Mouse (Mus musculus) hindbrain, embryonic 14.5 days (tissue): ENCODE measurements around the gene Nde1. TPM values are rescaled to one million over a fixed set of nuclear protein-coding genes. Genes with fewer than 3 reads are reported as not detected.

Source experiments
- ATAC-seq: fragments of 200-750 bp; cut with Nextera tagmentation; 2 replicates; pipeline ENCODE4 v1.8.0; 2017; ENCODE audit warnings: moderate number of reproducible peaks, mild to moderate bottlenecking, moderate TSS enrichment, moderate library complexity; ENCODE audit not compliant: low FRiP score
- DNase-seq: peaks from one replicate; pipeline ENCODE4 v3.0.0-alpha.2; 2015; ENCODE audit warnings: low spot score
- H3K27ac ChIP-seq: fragments of 300-500 bp; sonication (generic); 2 replicates; pipeline ENCODE4 v1.5.1; 2014; ENCODE audit warnings: mild to moderate bottlenecking, moderate library complexity
- H3K27me3 ChIP-seq: fragments of 300-500 bp; sonication (generic); 2 replicates; pipeline ENCODE4 v1.6.1; 2014; ENCODE audit warnings: mild to moderate bottlenecking, low read length, mixed read lengths; ENCODE audit not compliant: control insufficient read depth, insufficient read depth
- H3K36me3 ChIP-seq: fragments of 300-500 bp; sonication (generic); replicated peaks from 2 replicates; pipeline ENCODE4 v1.6.1; 2014; ENCODE audit not compliant: control insufficient read depth, insufficient read depth
- H3K4me1 ChIP-seq: fragments of 300-500 bp; sonication (generic); replicated peaks from 2 replicates; pipeline ENCODE4 v1.6.1; 2014; ENCODE audit warnings: antibody characterized with exemption, low read length, mixed read lengths; ENCODE audit not compliant: control insufficient read depth, insufficient read depth
- H3K4me2 ChIP-seq: fragments of 300-500 bp; sonication (generic); replicated peaks from 2 replicates; pipeline ENCODE4 v1.6.1; 2014; ENCODE audit warnings: mild to moderate bottlenecking, moderate library complexity
- H3K4me3 ChIP-seq: fragments of 300-500 bp; sonication (generic); replicated peaks from 2 replicates; pipeline ENCODE4 v1.5.1; 2014; ENCODE audit warnings: mild to moderate bottlenecking, low read length
- H3K9ac ChIP-seq: fragments of 300-500 bp; sonication (generic); 2 replicates; pipeline ENCODE4 v1.6.1; 2014
- H3K9me3 ChIP-seq: fragments of 300-500 bp; sonication (generic); 2 replicates; pipeline ENCODE4 v1.6.1; 2016; ENCODE audit warnings: low read length; ENCODE audit not compliant: control insufficient read depth
- WGBS: fragments of 180-500 bp; shearing (Covaris S2); extraction: QIAGEN DNeasy Blood & Tissue Kit; methylation state at CpG from one replicate; pipeline ENCODE4 v1.1.7; 2014; 5-methylcytosine and 5-hydroxymethylcytosine counted together
- polyA plus RNA-seq: library from polyadenylated mRNA; unstranded; fragments of >200 nt; fragmentation: Nextera tagmentation; extraction: Ambion mirVana; gene quantifications from 2 replicates; pipeline ENCODE4 v1.2.1, GENCODE M21; 2014

Gene Nde1
- polyA plus RNA-seq, result 22.7 and 28.4 TPM in 2 replicates

DNA sequence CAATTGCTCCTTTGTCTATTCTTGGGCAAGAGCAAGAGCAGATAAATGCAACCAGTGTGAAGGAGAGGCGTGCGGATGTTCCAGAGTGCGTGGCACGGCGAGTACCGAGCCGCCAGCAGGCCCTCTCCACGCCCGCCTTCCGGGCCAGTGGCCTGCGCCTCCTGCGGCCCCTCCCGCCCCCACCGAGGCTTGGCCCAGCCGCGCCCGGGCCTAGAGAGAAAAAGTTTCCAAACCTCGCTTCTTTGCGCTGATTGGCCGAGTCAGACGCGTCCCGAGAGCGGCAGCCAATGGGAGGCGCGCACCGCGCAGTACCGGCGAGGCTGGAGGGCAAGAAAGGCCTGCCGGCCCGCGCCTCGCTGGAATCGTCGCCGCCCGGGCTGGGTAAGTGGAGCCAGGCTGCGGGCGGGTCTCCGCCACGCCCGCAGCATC is at the start of gene Nde1, which contains the start of gene Marf1:
Gene Nde1 (plus strand): TSS at position 288 of the 429 bp plus-strand sequence.
Gene Marf1 (minus strand): TSS at position 364 of the 429 bp plus-strand sequence.
- Histone ChIP-seq H3K4me2 (peak within 1 kb of the TSS; percentile 87), H3K9me3 (no peaks in the 10 kb centered on the region), H3K27me3 (no peaks in the 10 kb centered on the region), H3K36me3 (no peaks in the 10 kb centered on the region), H3K9ac (peak within 1 kb of the TSS; percentile 66), H3K4me3 (peak within 1 kb of the TSS; percentile 66), H3K27ac (peak within 1 kb of the TSS; percentile 12; the same call in 1 of the 2 replicates), H3K4me1 (peaks cover 11% of the 10 kb centered on the region)
- WGBS, result under 1% methylated on average over 43 of the region's 43 CpGs
- peak; percentile 72 for ATAC-seq
- peak; percentile 81 for DNase-seq

DNA sequence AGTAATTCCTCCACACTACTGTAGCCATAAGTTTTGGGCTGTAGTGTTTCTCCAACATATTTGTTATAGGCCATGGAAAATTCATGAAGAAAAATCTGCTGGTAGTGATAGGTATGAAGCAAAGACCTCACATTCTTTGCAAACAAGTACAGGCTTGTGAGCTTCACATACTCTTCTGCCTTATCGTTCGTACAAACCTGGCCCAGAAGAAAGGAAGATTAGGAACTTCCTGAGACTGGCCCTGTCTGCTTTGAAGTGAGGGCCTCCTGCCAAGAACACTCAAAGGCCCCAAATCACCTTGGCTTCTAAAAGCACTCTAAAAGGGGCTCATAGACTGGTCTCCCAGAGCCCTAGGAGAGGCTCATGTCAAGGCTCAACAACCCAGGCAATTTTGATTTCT is 45.8 kb upstream of the Nde1 start:
- ATAC-seq, result no peak
- 86% methylated on average over 2 of the region's 2 CpGs for WGBS
- H3K4me3 ChIP-seq, result no peak overlapping the region
- no peaks in the 10 kb centered on the region for H3K27me3 ChIP-seq
- peaks cover 83% of the 10 kb centered on the region for H3K36me3 ChIP-seq
- DNase-seq, result no peak
- no peaks in the 10 kb centered on the region for H3K4me1 ChIP-seq
- no peak overlapping the region for H3K4me2 ChIP-seq
- no peaks in the 10 kb centered on the region for H3K9me3 ChIP-seq
- no peak overlapping the region for H3K27ac ChIP-seq
- no peak overlapping the region for H3K9ac ChIP-seq

DNA sequence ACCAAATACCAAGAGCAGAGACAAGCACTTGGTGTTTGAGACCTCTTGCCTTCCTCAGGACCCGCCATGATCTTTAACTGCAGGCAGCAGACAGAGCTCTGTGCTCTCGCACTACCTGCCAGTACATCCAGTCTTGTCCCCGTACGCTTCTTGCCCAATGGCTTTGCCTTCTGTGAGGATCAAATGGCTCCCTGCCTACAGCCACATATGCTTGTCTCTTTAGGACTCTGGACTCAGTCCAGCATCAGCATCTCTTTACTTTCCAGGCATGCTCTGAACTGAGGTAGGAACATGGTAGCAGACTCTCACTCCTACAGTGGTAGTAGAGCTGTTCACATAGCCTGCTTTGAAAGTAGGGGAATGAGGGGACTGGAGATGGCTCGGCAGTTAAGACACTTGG is 42.1 kb upstream of the Nde1 start:
- Histone ChIP-seq H3K9ac (no peak overlapping the region), H3K4me2 (no peak overlapping the region), H3K4me3 (no peak overlapping the region), H3K27ac (no peak overlapping the region), H3K27me3 (no peaks in the 10 kb centered on the region), H3K9me3 (no peaks in the 10 kb centered on the region), H3K4me1 (no peaks in the 10 kb centered on the region), H3K36me3 (peaks cover 89% of the 10 kb centered on the region)
- ATAC-seq (no peak), DNase-seq (no peak)
- 97% methylated on average over 5 of the region's 5 CpGs for WGBS

DNA sequence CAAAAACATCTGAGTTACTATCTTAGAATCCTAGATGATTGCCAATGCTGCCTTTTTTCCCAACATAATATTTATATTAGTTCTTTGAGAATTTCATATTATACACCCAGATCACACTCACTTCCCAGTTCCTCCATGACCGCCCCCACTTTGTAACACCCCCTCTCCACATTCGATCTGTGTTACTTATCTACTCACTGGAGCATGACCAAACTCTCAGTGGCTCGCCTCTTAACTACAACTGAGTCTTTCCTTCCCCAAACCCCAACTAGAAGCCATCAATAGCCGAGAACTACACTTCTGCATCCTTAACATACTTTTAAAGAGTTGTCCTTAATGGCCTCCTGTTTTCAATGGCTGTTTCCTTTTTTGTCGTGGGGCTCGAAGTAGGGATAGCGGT is 41.5 kb upstream of the Nde1 start:
- Histone ChIP-seq H3K9ac (no peak overlapping the region), H3K4me2 (no peak overlapping the region), H3K4me1 (no peaks in the 10 kb centered on the region), H3K9me3 (no peaks in the 10 kb centered on the region), H3K27ac (no peak overlapping the region), H3K27me3 (no peaks in the 10 kb centered on the region), H3K36me3 (peaks cover 93% of the 10 kb centered on the region), H3K4me3 (no peak overlapping the region)
- DNase-seq (no peak), ATAC-seq (no peak)
- WGBS, result 97% methylated on average over 7 of the region's 7 CpGs

DNA sequence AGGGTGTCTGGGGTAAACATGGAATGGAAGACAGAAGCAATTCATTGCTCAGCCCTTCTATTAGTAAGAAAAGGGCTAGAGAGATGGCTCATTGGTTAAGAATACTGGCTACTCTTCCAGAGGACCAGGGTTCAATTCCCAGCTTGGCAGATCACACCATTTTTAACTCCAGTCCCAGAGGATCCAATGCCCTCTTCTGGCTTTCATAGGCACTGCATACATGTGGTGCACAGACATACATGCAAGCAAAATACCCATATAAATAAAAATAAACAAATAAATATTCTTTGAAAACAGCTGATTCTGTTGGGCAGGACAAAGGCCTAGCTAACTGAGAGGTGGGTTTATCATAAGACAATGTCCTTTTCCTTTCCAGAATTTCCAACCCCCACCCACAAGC is 40.5 kb upstream of the Nde1 start:
- H3K4me3 ChIP-seq, result no peak overlapping the region
- H3K9ac ChIP-seq, result no peak overlapping the region
- H3K9me3 ChIP-seq, result no peaks in the 10 kb centered on the region
- peaks cover 93% of the 10 kb centered on the region for H3K36me3 ChIP-seq
- no peak overlapping the region for H3K27ac ChIP-seq
- DNase-seq, result no peak
- H3K4me1 ChIP-seq, result no peaks in the 10 kb centered on the region
- H3K27me3 ChIP-seq, result no peaks in the 10 kb centered on the region
- no peak overlapping the region for H3K4me2 ChIP-seq
- ATAC-seq, result no peak

DNA sequence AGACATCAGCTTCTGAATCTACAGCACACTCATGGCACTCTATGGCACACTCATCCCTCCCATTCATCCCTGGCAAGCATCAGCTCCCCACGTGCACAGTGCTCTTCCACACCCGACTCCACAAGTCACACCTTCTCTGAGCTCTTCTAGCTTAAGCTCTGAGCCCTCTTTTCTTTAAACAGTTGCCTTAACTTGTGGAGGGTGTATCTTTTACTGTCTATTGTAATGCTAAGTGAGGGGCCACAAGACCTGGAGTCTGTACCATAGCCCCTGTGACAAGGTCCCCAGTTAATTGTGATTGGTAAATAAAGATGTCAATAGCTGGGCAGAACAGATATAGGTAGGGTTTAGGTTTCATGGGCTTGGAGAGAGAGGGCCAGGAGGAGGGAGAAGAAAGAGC is 39.2 kb upstream of the Nde1 start:
- Histone ChIP-seq H3K9ac (no peak overlapping the region), H3K27ac (no peak overlapping the region), H3K4me2 (no peak overlapping the region), H3K9me3 (no peaks in the 10 kb centered on the region), H3K27me3 (no peaks in the 10 kb centered on the region), H3K4me1 (no peaks in the 10 kb centered on the region), H3K36me3 (peaks cover 94% of the 10 kb centered on the region), H3K4me3 (no peak overlapping the region)
- 79% methylated on average over 2 of the region's 2 CpGs for WGBS
- DNase-seq (no peak), ATAC-seq (no peak)

DNA sequence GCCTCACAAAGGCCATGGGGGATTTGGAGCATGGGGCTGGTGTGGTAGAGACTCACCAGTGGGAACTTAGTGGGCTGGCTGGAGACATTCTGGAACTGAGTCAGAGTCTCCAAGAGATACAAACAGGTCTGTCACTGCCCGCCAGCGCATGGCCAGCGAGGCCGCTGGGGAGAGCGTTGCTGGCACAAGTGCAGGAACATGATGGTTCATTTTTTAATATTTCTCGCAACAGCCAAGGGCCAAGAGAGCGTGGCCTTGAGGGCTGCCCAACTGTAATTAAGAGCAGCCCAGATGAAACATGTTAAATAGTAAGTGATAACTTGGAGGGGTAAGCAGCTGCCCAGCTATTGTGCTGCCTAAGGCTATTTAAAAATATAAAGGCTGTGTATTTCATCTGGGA is 38.4 kb upstream of the Nde1 start:
- H3K4me2 ChIP-seq, result no peak overlapping the region
- WGBS, result 94% methylated on average over 7 of the region's 7 CpGs
- DNase-seq, result no peak
- no peak for ATAC-seq
- H3K9ac ChIP-seq, result no peak overlapping the region
- H3K9me3 ChIP-seq, result no peaks in the 10 kb centered on the region
- no peaks in the 10 kb centered on the region for H3K27me3 ChIP-seq
- no peak overlapping the region for H3K27ac ChIP-seq
- H3K4me3 ChIP-seq, result no peak overlapping the region
- peaks cover 97% of the 10 kb centered on the region for H3K36me3 ChIP-seq
- H3K4me1 ChIP-seq, result no peaks in the 10 kb centered on the region

DNA sequence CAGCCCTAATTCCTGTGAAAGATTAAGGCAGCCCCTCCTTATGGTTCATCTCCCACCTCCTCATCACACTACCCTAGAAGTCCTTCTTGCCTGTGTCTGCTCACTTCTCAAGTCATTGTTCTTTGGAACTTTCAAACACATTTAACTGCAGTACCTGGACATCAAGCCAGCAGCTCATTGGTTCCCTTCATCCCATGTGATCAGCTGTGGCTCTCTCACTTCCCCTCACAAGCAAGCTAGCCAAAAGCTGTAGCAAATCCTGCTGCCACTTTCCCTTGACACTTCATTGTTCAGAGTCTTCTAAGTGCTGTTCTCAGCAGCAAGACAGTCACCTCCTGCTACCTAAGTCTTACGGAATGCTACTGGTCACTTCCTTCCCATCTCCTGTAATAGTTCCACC is 37.8 kb upstream of the Nde1 start:
- Histone ChIP-seq H3K36me3 (peaks cover 98% of the 10 kb centered on the region), H3K27ac (no peak overlapping the region), H3K4me2 (no peak overlapping the region), H3K4me3 (no peak overlapping the region), H3K27me3 (no peaks in the 10 kb centered on the region), H3K9me3 (no peaks in the 10 kb centered on the region), H3K4me1 (no peaks in the 10 kb centered on the region), H3K9ac (no peak overlapping the region)
- 100% methylated on average over 1 of the region's 1 CpGs for WGBS
- ATAC-seq (no peak), DNase-seq (no peak)

DNA sequence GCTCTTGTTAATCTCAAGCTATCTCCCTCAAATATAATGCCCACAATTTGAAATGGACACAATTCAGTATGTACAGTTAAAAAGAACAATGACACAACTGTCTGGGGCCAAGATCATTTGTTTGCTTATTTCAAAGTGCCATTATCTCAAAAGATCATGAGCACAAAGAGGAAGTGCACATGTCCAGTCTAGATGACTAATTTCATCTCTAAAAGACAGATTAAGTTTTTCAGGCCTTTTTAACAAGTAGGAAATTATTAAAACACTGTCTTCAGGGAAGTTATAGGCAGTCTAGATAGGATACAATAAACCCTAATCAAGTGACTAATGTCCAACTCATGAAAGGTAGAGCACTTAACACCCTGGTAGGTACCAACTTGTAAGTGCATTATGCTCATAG is 34.1 kb upstream of the Nde1 start:
- H3K4me3 ChIP-seq, result no peak overlapping the region
- DNase-seq (no peak), ATAC-seq (no peak)
- H3K4me1 ChIP-seq, result no peaks in the 10 kb centered on the region
- no peaks in the 10 kb centered on the region for H3K27me3 ChIP-seq
- H3K36me3 ChIP-seq, result peaks cover 99% of the 10 kb centered on the region
- H3K9ac ChIP-seq, result no peak overlapping the region
- no peaks in the 10 kb centered on the region for H3K9me3 ChIP-seq
- H3K27ac ChIP-seq, result no peak overlapping the region
- H3K4me2 ChIP-seq, result no peak overlapping the region

DNA sequence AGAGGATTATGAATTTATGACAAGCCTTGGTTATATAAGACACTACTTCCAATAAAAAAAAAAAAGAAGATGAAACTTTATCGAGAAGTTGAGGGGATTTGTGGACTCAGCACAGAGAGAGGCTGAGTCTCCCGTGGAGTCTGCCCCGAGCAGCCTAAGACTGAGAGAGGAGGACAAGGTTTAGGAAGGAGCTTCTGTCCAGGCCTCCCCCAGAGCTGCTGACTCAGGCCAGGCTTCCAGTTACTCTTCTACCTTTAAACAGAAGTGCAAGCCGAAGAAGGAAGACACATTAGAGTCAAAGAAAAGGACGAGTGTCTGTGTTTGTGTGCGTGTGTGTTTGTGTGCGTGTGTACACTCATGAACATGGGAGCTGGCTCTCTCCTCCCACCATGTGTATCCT is 32.3 kb upstream of the Nde1 start:
- no peak for DNase-seq
- no peaks in the 10 kb centered on the region for H3K9me3 ChIP-seq
- H3K4me3 ChIP-seq, result no peak overlapping the region
- no peak for ATAC-seq
- no peak overlapping the region for H3K27ac ChIP-seq
- H3K4me2 ChIP-seq, result no peak overlapping the region
- peaks cover 99% of the 10 kb centered on the region for H3K36me3 ChIP-seq
- no peaks in the 10 kb centered on the region for H3K4me1 ChIP-seq
- no peaks in the 10 kb centered on the region for H3K27me3 ChIP-seq
- 86% methylated on average over 7 of the region's 7 CpGs for WGBS
- H3K9ac ChIP-seq, result no peak overlapping the region
